Mouse (Mus musculus): Measurements from ENCODE around the gene Nrxn3. TPM values are rescaled to one million over a fixed set of nuclear protein-coding genes. Genes with fewer than 3 reads are reported as not detected.

Nrxn3 gene
- polyA plus RNA-seq, 1 experiment from 2014 or later = 5.2 TPM

DNA sequence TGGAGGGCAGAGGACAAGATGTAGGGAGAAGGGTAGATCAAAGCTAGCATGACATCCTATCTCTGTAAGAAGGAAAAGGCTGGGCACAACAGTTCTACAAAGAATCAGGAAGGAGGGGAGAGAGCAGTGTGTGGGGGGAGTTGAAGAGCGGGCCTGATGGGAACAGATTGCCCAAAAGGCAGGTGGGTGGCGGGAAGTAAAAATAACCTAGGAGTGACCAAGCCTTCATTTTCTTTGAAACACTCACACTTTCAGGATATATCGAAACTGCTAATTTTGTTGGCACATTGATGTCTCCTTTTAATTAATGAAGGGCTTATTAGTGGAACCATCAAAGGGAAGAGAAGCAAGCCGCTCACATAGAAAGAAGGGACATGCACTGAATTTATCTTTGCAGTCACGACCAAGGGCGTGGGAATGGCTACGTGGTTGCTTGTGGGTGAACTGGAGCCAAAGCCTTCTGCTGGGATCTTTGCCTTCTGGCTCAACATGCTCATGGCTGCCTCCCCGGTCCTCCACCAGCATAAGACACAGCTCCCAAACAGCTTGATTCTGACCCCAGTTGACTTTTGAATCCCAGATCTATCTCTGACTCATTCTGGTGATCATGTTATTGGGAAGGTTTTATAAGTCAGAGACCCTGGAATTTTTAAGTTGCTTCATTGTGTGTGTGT, 371.3 kb downstream of the Nrxn3 start:
- H3K27ac ChIP-seq (ENCODE audit: low read depth, low read length) = no peak overlapping the region
- no peak overlapping the region for H3K9ac ChIP-seq (ENCODE audit: low read depth, low read length)
- 79% methylated on average over 8 of the region's 8 CpGs for WGBS
- H3K4me3 ChIP-seq (ENCODE audit: low read length) = no peak overlapping the region
- no peaks in the 10 kb centered on the region for H3K9me3 ChIP-seq (ENCODE audit: control insufficient read depth, low read length)
- no peaks in the 10 kb centered on the region for H3K27me3 ChIP-seq (ENCODE audit: control insufficient read depth, insufficient read depth, low read length)
- no peaks in the 10 kb centered on the region for H3K4me1 ChIP-seq (ENCODE audit: control insufficient read depth, insufficient read depth, low read length)
- no peak for ATAC-seq (ENCODE audit: low FRiP score, low TSS enrichment)
- H3K4me2 ChIP-seq (replicated peaks; ENCODE audit: low read depth, low read length) = no peak overlapping the region
- no peaks in the 10 kb centered on the region for H3K36me3 ChIP-seq (ENCODE audit: control insufficient read depth, insufficient read depth, low read length)

- no peak overlapping the region for H3K4me2 ChIP-seq (replicated peaks; ENCODE audit: low read depth, low read length)
- H3K4me1 ChIP-seq (ENCODE audit: control insufficient read depth, insufficient read depth, low read length) = no peaks in the 10 kb centered on the region
- 85% methylated on average over 2 of the region's 2 CpGs for WGBS
- H3K4me3 ChIP-seq (ENCODE audit: low read length) = no peak overlapping the region
- H3K27me3 ChIP-seq (ENCODE audit: control insufficient read depth, insufficient read depth, low read length) = no peaks in the 10 kb centered on the region
- no peak overlapping the region for H3K9ac ChIP-seq (ENCODE audit: low read depth, low read length)
- H3K9me3 ChIP-seq (ENCODE audit: control insufficient read depth, low read length) = no peaks in the 10 kb centered on the region
- no peak for ATAC-seq (ENCODE audit: low FRiP score, low TSS enrichment)
- H3K36me3 ChIP-seq (ENCODE audit: control insufficient read depth, insufficient read depth, low read length) = no peaks in the 10 kb centered on the region
- no peak overlapping the region for H3K27ac ChIP-seq (ENCODE audit: low read depth, low read length)
Measured at GRCm38 (mm10) chr12:89097561-89097960, 374.9 kb downstream of the Nrxn3 start.

DNA sequence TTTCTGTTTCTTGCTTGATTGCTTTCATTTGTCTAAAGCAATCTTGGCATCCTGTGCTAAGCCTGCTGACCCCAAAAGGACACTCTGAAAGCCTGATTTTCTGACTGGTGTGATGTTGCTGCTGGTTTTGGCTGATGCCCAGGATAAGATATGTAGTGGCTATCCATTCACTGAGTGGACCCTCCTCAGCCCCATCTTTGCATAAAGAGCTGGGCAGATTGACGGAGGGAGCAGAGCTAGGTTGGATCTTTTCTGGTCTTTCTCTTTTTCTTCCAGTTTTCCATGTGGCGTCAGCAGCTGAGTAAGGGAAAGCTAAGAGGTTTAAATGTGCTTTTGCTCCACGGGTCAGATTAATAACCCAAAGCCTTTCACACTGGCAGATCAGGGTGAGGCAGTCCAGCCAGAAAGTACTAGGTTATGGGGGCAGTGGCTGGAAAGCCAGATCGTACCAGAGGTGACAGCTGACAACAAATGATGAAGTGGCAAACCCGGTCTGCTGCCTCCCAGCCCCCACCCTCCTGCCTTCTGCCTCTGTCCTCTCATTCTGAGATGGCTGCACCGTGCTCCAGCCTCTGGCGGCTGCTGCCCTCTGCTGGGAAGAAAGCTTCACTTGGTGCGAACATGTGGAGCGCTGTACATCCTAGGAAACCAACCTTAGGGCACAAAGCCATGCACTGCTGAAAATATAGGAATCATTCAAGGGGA, 383.5 kb downstream of the Nrxn3 start:
- H3K4me1 ChIP-seq (ENCODE audit: control insufficient read depth, insufficient read depth, low read length) = 0 out of 2 replicates have a peak, but pooled peaks cover 5% of the 10 kb centered on the region
- no peak overlapping the region for H3K4me3 ChIP-seq (ENCODE audit: low read length)
- no peaks in the 10 kb centered on the region for H3K36me3 ChIP-seq (ENCODE audit: control insufficient read depth, insufficient read depth, low read length)
- no peaks in the 10 kb centered on the region for H3K9me3 ChIP-seq (ENCODE audit: control insufficient read depth, low read length)
- peak overlapping the region; percentile 21; the same call in 1 of the 2 replicates for H3K4me2 ChIP-seq (replicated peaks; ENCODE audit: low read depth, low read length)
- ATAC-seq (ENCODE audit: low FRiP score, low TSS enrichment) = peak; percentile 95
- no peaks in the 10 kb centered on the region for H3K27me3 ChIP-seq (ENCODE audit: control insufficient read depth, insufficient read depth, low read length)
- 15% methylated on average over 9 of the region's 9 CpGs for WGBS
- H3K9ac ChIP-seq (ENCODE audit: low read depth, low read length) = no peak overlapping the region
- H3K27ac ChIP-seq (ENCODE audit: low read depth, low read length) = no peak overlapping the region

GRCm38 (mm10) chr12:89106881-89107584, 384.4 kb downstream of the Nrxn3 start:
- Histone ChIP-seq H3K4me3 (ENCODE audit: low read length) (no peak overlapping the region), H3K27me3 (ENCODE audit: control insufficient read depth, insufficient read depth, low read length) (no peaks in the 10 kb centered on the region), H3K9ac (ENCODE audit: low read depth, low read length) (no peak overlapping the region), H3K9me3 (ENCODE audit: control insufficient read depth, low read length) (no peaks in the 10 kb centered on the region), H3K4me2 (replicated peaks; ENCODE audit: low read depth, low read length) (no peak overlapping the region), H3K36me3 (ENCODE audit: control insufficient read depth, insufficient read depth, low read length) (no peaks in the 10 kb centered on the region), H3K4me1 (ENCODE audit: control insufficient read depth, insufficient read depth, low read length) (0 out of 2 replicates have a peak, but pooled peaks cover 5% of the 10 kb centered on the region), H3K27ac (ENCODE audit: low read depth, low read length) (no peak overlapping the region)
- 43% methylated on average over 6 of the region's 6 CpGs for WGBS
- peak; percentile 46; the same call in 1 of the 2 replicates for ATAC-seq (ENCODE audit: low FRiP score, low TSS enrichment)

GRCm38 (mm10) chr12:89109779-89110335, 387.2 kb downstream of the Nrxn3 start:
- Histone ChIP-seq H3K27me3 (ENCODE audit: control insufficient read depth, insufficient read depth, low read length) (no peaks in the 10 kb centered on the region), H3K27ac (ENCODE audit: low read depth, low read length) (no peak overlapping the region), H3K9me3 (ENCODE audit: control insufficient read depth, low read length) (no peaks in the 10 kb centered on the region), H3K4me2 (replicated peaks; ENCODE audit: low read depth, low read length) (no peak overlapping the region), H3K4me1 (ENCODE audit: control insufficient read depth, insufficient read depth, low read length) (0 out of 2 replicates have a peak, but pooled peaks cover 5% of the 10 kb centered on the region), H3K4me3 (ENCODE audit: low read length) (no peak overlapping the region), H3K9ac (ENCODE audit: low read depth, low read length) (no peak overlapping the region), H3K36me3 (ENCODE audit: control insufficient read depth, insufficient read depth, low read length) (no peaks in the 10 kb centered on the region)
- ATAC-seq (ENCODE audit: low FRiP score, low TSS enrichment) = no peak
- 83% methylated on average over 7 of the region's 7 CpGs for WGBS

DNA sequence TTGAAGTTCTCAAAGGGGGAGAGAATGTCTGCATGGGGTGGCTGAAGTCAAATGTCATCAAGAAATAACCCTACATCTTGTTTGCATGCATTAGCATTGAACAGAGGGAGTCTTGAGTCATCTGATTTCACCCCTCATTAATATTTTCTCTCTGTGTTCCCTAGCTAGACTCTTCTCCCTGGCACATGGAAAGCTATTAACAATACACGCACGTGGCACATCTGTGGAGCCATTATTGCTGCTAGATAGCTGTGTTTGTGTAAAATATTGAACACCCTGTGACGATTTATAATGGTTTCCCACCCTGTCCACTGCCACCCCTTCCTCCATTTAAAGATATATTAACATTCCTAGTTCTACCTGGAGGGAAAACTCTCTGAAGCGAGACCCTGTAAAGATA, 405.9 kb downstream of the Nrxn3 start:
- Histone ChIP-seq H3K4me3 (ENCODE audit: low read length) (no peak overlapping the region), H3K27ac (ENCODE audit: low read depth, low read length) (no peak overlapping the region), H3K27me3 (ENCODE audit: control insufficient read depth, insufficient read depth, low read length) (no peaks in the 10 kb centered on the region), H3K36me3 (ENCODE audit: control insufficient read depth, insufficient read depth, low read length) (no peaks in the 10 kb centered on the region), H3K4me2 (replicated peaks; ENCODE audit: low read depth, low read length) (no peak overlapping the region), H3K9ac (ENCODE audit: low read depth, low read length) (no peak overlapping the region), H3K9me3 (ENCODE audit: control insufficient read depth, low read length) (no peaks in the 10 kb centered on the region), H3K4me1 (ENCODE audit: control insufficient read depth, insufficient read depth, low read length) (no peaks in the 10 kb centered on the region)
- WGBS = 69% methylated on average over 4 of the region's 4 CpGs
- no peak for ATAC-seq (ENCODE audit: low FRiP score, low TSS enrichment)

- Histone ChIP-seq H3K4me1 (ENCODE audit: control insufficient read depth, insufficient read depth, low read length) (no peaks in the 10 kb centered on the region), H3K9me3 (ENCODE audit: control insufficient read depth, low read length) (no peaks in the 10 kb centered on the region), H3K4me3 (ENCODE audit: low read length) (no peak overlapping the region), H3K36me3 (ENCODE audit: control insufficient read depth, insufficient read depth, low read length) (no peaks in the 10 kb centered on the region), H3K4me2 (replicated peaks; ENCODE audit: low read depth, low read length) (no peak overlapping the region), H3K9ac (ENCODE audit: low read depth, low read length) (no peak overlapping the region), H3K27ac (ENCODE audit: low read depth, low read length) (no peak overlapping the region), H3K27me3 (ENCODE audit: control insufficient read depth, insufficient read depth, low read length) (no peaks in the 10 kb centered on the region)
- ATAC-seq (ENCODE audit: low FRiP score, low TSS enrichment) = no peak
- WGBS = 68% methylated on average over 9 of the region's 9 CpGs
Measured at GRCm38 (mm10) chr12:89129139-89129907, 406.6 kb downstream of the Nrxn3 start.

DNA sequence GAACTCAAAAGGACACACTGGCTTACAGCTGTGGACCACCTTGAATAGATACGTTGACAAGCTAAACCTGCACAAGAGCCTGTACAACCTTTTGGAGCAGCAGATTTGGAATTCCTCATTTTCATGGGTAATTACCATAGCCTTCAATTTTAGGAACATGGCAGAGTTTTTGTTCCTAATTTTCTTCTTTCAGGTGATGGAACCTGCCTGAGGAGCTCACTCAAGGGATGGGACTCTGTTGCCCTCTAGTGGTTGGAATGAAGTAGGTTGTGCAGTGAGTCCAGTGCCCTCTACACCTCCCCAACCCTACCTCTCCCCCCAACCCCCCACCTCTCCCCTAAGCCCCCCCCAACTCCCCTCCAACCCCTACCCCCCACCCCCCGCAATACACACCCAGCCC, 411.7 kb downstream of the Nrxn3 start:
- Histone ChIP-seq H3K9ac (ENCODE audit: low read depth, low read length) (no peak overlapping the region), H3K27me3 (ENCODE audit: control insufficient read depth, insufficient read depth, low read length) (no peaks in the 10 kb centered on the region), H3K27ac (ENCODE audit: low read depth, low read length) (no peak overlapping the region), H3K36me3 (ENCODE audit: control insufficient read depth, insufficient read depth, low read length) (no peaks in the 10 kb centered on the region), H3K4me1 (ENCODE audit: control insufficient read depth, insufficient read depth, low read length) (no peaks in the 10 kb centered on the region), H3K9me3 (ENCODE audit: control insufficient read depth, low read length) (no peaks in the 10 kb centered on the region), H3K4me2 (replicated peaks; ENCODE audit: low read depth, low read length) (no peak overlapping the region), H3K4me3 (ENCODE audit: low read length) (no peak overlapping the region)
- 69% methylated on average over 2 of the region's 2 CpGs for WGBS
- no peak for ATAC-seq (ENCODE audit: low FRiP score, low TSS enrichment)

Measured in kidney, embryonic 14.5 days (tissue).